Mouse (Mus musculus) olfactory bulb, adult 2 months (tissue): Measurements from ENCODE around the gene Nrp1. TPM values are rescaled to one million over a fixed set of nuclear protein-coding genes. Genes with fewer than 3 reads are reported as not detected.

Experiments used
- H3K27ac ChIP-seq: fragments of 200-500 bp; 2 replicates; pipeline ENCODE4 v1.5.1; 2012; ENCODE audit warnings: low read depth, low read length; ENCODE audit not compliant: insufficient read depth
- H3K4me1 ChIP-seq: fragments of 200-500 bp; 2 replicates; pipeline ENCODE4 v1.6.1; 2012; ENCODE audit warnings: low read length; ENCODE audit not compliant: control insufficient read depth, insufficient read depth
- H3K4me3 ChIP-seq: fragments of 200-500 bp; 2 replicates; pipeline ENCODE4 v1.5.1; 2012; ENCODE audit warnings: mild to moderate bottlenecking, low read depth, low read length, moderate library complexity; ENCODE audit not compliant: insufficient read depth
- CTCF ChIP-seq: fragments of 200-500 bp; IDR thresholded peaks from 2 replicates; pipeline ENCODE4 v1.5.1; 2012; ENCODE audit warnings: low read depth, mild to moderate bottlenecking, low read length, moderate library complexity; ENCODE audit not compliant: insufficient read depth
- POLR2A ChIP-seq: fragments of 200-500 bp; IDR thresholded peaks from 2 replicates; pipeline ENCODE4 v1.6.1; 2012; ENCODE audit warnings: mild to moderate bottlenecking, low read depth, low read length, moderate library complexity; ENCODE audit not compliant: insufficient read depth
- WGBS: fragments of 180-500 bp; shearing (Covaris S2); methylation state at CpG from one replicate; pipeline ENCODE4 v1.1.7; 2018; 5-methylcytosine and 5-hydroxymethylcytosine counted together
- polyA plus RNA-seq: library from polyadenylated mRNA; stranded (reverse); fragments of >200 nt; gene quantifications from 2 replicates; pipeline ENCODE4 v1.2.4, GENCODE M21; 2012; ENCODE audit warnings: low replicate concordance; ENCODE audit not compliant: missing spikeins, insufficient read depth, insufficient read length

Gene Nrp1
- polyA plus RNA-seq, 1 experiment: not detected

- no peaks in the 10 kb centered on the region for H3K4me1 ChIP-seq
- WGBS: 91% methylated on average over 5 of the region's 5 CpGs
- no peak overlapping the region for H3K4me3 ChIP-seq
- no peak for TF ChIP-seq CTCF
- TF ChIP-seq POLR2A: no peak
- H3K27ac ChIP-seq: no peak overlapping the region
These were observed 41.9 kb downstream of the Nrp1 start for GRCm38 (mm10) chr8:128400286-128400685.

DNA sequence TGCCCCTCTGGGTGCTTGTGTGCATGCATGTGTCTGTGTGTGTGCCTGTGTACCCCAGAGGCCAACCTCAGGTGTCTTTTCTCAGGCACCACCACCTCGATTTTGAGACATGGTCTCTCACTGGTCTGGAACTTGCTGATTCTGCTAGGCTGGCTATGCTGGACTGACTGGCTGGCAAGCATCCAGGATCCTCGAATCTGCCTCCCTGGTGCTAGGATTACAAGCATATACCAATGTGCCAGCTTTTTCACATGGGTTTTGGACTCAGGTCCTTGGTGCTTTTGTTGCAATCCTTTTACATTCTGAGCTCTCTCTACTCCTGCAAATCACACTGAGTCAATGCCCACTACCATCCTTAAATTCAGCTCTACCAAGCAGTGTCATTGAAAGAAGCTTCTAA is 46.5 kb downstream of the Nrp1 start:
- WGBS: 36% methylated on average over 2 of the region's 2 CpGs
- H3K4me3 ChIP-seq: no peak overlapping the region
- no peaks in the 10 kb centered on the region for H3K4me1 ChIP-seq
- no peak overlapping the region for H3K27ac ChIP-seq
- TF ChIP-seq POLR2A: no peak
- no peak for TF ChIP-seq CTCF

DNA sequence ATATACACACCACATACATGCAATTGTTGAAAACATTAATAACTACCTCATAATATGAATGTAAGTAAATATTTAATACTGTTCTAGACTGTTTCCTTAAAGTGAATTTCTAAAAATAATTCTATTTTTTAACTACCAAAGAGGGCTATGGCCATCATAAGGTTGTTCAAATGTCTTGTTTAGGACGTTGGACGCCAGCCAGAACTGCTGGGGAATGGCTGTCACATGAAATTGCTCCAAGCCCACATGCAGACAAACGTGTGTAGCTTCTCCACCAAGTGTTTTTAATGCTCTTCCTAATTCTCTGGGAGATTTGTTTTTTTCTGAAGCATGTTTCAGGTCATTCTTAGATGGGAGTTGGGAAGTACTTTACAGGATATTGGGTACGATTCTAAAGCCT is 55.0 kb downstream of the Nrp1 start:
- Histone ChIP-seq H3K4me3 (no peak overlapping the region), H3K27ac (no peak overlapping the region), H3K4me1 (peaks cover 4% of the 10 kb centered on the region; the same call in 1 of the 2 replicates)
- TF ChIP-seq POLR2A (no peak), CTCF (no peak)
- 72% methylated on average over 4 of the region's 4 CpGs for WGBS

- Histone ChIP-seq H3K4me3 (no peak overlapping the region), H3K27ac (no peak overlapping the region), H3K4me1 (peaks cover 4% of the 10 kb centered on the region; the same call in 1 of the 2 replicates)
- 20% methylated on average over 4 of the region's 4 CpGs for WGBS
- no peak for TF ChIP-seq CTCF
These were observed 57.6 kb downstream of the Nrp1 start for GRCm38 (mm10) chr8:128415730-128416684.

- Histone ChIP-seq H3K27ac (no peak overlapping the region), H3K4me3 (no peak overlapping the region), H3K4me1 (peaks cover 4% of the 10 kb centered on the region; the same call in 1 of the 2 replicates)
- WGBS: 89% methylated on average over 2 of the region's 2 CpGs
- no peak for TF ChIP-seq CTCF
These were observed 58.5 kb downstream of the Nrp1 start for GRCm38 (mm10) chr8:128416896-128417295.

DNA sequence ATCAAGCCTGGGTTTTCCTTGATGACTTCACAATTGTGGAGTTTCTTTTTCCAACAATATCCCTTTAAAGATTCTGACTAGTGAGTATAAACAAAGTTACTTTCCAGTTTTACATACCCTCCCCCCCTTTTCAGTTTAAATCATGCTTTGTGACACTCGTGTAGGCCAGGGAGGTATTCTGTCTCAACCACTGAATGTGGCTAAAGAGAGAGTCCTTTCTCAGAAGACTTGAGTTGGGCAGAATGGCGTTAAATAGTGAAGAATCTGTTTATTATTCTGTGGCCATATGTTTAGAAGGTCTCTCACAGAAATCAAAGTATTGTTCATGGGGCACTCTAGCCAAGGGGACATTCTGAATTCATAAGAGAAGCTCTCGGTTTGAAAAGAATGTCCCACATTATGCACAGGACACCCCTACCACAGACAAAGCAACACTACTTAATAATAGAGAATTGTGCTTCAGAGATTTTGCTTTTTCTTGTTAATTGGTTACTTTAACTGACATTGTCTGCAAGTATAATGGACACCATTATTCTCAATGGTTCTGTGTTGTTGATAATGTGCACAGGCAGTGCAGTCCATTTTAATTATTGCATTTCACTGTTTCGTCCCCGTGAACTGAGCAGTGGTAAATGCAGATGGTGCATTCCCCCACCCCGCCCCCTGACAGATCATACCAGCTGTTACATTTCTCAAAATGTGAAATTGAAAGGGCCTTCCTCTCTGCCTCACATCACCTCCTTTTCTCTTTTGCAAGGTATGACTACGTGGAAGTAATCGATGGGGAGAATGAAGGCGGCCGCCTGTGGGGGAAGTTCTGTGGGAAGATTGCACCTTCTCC is 59.8 kb downstream of the Nrp1 start:
- TF ChIP-seq POLR2A (no peak), CTCF (no peak)
- H3K4me3 ChIP-seq: no peak overlapping the region
- H3K4me1 ChIP-seq: peaks cover 4% of the 10 kb centered on the region; the same call in 1 of the 2 replicates
- 77% methylated on average over 10 of the region's 10 CpGs for WGBS
- H3K27ac ChIP-seq: no peak overlapping the region

DNA sequence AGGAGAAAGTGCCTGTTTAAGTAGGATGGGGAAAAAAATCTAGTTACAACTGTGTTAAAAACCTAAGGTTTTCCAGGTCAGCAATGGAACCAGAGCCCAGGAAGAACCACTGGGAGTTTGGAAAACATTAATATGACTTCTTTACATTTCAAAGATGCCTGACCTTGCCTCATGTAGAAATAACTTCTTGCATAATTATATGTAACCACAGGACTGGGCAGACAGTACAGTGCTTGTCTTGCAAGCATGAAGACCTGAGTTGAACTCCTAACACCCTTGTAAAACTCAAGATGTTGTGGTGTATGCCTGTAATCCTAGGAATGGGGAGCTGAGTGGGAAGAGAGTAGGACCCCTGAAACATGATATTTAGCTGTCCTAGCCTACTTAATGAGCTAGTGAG is 61.6 kb downstream of the Nrp1 start:
- Histone ChIP-seq H3K4me3 (no peak overlapping the region), H3K27ac (no peak overlapping the region), H3K4me1 (peaks cover 4% of the 10 kb centered on the region; the same call in 1 of the 2 replicates)
- TF ChIP-seq POLR2A (no peak), CTCF (no peak)

DNA sequence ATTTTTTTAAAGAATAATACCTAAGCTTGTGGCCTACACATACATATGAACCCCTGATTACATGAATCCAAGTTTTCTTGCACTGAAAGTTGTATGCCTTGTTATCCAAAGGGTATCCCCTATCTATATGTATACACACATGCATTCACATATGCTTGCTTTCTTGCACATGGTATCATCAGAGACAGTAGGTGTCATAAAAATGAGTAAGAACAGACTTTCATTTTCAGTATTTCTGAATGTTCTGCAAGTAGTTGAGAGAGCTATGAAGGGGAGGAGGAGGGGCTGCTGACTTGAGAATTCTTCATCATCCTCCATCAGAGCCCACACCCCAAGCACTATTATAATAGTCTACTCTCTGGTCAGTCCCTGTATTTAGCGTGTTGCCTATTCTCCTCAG is 62.0 kb downstream of the Nrp1 start:
- TF ChIP-seq CTCF: no peak
- no peak for TF ChIP-seq POLR2A
- Histone ChIP-seq H3K4me1 (peaks cover 4% of the 10 kb centered on the region; the same call in 1 of the 2 replicates), H3K4me3 (no peak overlapping the region), H3K27ac (no peak overlapping the region)
- WGBS: 85% methylated on average over 1 of the region's 1 CpGs

DNA sequence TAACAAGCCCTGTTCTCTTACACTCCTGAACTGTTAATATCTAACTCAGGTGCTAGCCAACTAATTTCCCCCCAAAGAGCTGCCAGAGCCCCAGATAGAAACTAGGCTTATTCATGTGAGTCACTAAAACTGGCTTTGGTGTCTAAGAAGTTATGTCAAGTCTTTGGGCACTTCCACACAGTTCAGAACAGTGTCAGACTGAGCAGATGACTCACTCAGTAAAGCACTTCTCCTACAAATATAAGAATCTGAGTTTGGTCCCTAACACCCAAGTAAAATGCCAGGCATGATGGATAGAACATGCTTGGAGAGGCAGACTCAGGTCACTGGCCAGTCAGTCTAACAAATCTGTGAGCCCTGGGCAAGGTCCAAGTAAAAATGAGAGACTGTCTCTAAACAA is 65.4 kb downstream of the Nrp1 start:
- Histone ChIP-seq H3K4me1 (no peaks in the 10 kb centered on the region), H3K27ac (no peak overlapping the region), H3K4me3 (no peak overlapping the region)
- TF ChIP-seq POLR2A (no peak), CTCF (no peak)
